Mouse (Mus musculus) kidney, postnatal 14 days (tissue): ENCODE measurements around the gene Rad9b.

Experiments used
- DNase-seq: peaks from one replicate; pipeline ENCODE4 v3.0.0; 2022; ENCODE audit warnings: mixed read lengths

The Rad9b gene

DNA sequence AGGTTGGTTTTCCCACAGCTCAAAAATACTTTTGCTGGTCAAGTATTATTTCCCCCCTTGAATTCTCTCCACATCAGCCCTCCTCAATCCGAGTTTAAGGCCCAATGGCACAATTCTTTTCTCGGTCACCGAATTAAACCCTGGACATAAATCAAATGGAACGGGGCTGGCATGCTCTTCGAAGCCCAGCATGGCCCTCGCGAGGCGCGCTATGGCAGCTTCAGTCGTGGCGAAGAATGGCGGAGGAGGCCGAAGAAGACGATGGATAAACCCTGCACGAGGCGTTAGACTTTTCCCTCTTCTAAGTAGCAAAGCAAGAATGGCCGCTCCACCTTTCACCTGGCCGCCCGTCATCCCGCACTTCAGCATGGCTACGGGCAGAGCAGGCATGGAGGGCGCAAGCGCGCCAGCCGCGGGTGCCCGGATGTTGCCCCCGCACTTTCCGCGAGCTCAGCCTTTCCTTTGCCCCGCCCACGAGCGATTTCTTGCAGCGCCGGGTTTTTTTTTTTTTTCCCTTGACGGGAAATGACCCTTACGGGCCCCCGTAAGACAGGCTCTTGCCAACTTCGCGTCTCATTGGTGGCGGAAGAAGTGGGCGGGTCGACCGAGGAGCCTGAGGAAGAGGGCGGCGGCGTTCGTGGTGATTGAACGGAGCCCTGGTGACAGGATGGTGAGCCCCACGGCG lies at the start of gene Rad9b, which contains the start of gene Vps29:
Gene Rad9b, minus strand, starts transcription at position 427 of the 685 bp plus-strand sequence.
Gene Vps29, plus strand, starts transcription at position 563 of the 685 bp plus-strand sequence.
- DNase-seq, result peak; percentile 99

DNA sequence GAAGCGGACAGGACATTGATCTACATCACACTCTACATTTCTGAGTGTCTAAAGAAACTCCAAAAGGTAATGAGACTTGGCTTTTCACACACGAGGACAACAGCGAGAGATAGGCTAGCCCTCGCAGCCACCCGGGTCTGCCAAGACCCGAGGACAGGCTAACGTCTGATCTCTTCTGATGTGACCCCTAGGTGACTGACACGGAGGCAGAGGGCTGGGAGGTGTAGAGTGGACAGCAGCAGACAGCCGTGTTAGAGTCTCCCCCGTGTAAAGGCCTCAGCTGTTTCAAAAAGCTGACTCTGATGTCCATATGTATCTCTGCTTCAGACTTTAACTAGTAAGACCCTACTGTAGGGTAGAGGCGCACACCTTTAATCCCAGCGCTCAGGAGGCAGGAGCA lies 49.3 kb upstream of the Rad9b start:
- DNase-seq, result no peak

DNA sequence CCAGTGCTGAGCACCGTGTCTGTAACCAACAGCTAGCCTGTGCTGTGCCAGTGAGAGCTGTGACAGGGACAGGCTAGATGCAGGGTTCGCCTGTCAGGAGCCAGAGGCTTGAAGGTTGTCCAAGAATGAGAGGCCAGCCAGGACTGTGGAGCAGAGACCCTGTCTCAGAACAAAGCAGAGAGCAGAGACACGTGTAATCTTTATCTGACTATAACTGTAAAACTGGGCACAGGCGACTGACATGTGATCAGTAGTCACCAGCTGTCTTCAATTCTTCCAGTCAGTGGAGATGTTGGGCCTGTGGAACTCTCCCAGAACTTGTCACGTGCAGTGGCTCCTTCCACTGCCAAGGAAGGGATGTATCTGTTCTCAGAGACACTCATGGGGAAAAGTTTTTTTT lies 48.7 kb upstream of the Rad9b start:
- no peak for DNase-seq

DNA sequence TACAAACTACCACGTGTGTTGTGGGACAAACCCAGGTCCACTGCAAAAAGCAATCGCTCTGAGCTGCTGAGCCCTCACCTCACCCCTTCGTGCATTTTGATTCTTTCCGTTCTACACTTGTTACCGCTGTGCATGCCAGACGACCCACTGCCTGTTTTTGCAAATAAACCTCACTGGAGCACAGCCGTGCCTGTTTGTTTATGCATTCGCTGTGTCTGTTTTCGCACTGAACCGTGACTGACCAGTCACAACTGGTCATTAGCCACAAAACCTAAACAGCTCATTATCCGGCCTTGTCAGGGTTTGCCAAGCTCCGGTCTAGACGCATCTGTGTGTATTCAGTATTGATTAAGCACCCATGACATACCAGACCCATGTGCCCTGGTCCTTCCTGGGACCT lies 48.1 kb upstream of the Rad9b start:
- no peak for DNase-seq

DNA sequence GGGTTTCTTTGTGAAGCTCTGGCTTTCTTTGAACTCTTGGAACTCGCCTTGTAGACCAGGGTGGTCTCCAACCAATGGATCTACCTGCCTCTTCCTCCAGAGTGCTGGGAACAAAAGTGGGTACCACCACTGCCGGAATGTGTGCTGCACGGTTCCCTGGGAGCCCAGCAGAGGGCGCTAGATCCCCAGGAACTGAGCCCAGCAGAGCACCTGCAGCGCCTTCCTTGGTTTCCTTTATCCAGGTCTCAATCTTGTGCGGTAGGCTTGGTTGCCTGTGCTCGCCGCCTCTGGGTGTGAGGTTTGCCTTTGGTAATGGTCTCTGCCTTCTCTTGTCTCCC lies 47.2 kb upstream of the Rad9b start:
- peak; percentile 79 for DNase-seq

DNA sequence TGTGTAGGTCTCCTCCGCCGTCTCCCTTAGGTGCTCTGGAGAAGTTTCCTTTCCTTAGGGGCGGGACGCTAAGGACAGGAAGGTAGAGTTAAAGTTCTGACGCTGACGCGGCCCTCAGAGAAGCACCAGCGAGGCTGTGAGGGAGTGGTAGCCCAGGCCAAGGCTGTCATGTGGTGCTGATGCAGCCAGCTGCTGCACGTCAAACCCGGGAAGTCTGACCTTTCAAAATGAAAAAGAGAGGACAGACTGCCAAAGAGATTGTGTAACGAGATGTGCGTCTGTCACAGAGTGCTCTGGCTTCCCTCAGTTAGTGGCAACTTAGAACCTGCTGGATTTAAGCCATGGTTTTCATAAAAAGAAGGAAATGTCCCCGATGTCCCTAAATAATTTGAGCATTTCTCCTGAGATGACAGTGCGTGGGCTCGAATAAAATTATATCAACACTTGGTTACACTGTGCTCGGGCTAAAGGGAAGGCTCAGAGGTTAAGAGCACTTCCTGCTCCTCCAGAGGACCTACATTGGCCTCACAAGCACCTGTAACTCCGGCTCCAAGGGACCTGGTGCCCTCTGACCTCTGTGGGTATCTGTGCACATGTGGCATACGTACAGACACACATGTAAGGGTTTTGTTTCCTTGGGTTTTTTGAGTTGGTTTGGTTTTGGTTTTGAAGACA lies 46.7 kb upstream of the Rad9b start:
- peak; percentile 85 for DNase-seq

DNA sequence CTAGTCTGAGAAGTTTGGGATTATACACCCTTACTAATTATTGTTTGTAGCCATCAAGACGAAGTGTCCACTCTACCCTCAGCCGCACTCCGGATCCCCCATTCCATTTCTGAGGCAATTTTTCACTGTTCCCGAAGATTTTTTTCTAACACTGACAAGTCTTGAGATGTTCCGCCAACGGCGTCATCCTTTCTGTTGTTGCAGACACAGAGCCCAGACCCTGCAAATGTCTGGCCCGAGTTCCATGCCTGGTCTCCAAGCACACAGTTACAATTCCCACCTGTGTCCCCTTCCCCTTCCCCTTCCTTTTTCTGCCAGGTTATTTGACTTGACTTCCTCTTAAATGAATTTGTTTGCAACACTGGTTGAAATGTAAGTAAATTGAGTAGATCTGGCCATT lies 45.8 kb upstream of the Rad9b start:
- no peak for DNase-seq

DNA sequence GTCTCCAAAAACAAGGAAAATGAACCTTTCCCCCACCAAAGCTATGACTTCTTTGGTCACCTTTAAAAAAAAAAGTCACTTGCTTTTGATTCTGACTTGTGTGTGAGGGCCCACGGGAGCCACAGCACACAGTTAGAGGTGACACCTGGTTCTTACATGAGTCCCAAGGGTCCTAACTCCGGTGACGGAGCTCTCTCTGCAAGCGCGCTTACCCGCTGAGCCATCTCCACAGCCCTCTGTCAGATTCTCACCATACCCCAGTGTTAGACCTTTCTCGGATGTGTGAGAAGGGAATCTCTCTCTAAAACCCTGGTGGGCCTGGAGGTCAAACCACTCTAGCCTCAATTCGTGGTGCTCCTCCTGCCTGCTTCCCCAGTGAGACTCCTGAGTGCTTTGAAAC lies 43.5 kb upstream of the Rad9b start:
- DNase-seq, result no peak

DNA sequence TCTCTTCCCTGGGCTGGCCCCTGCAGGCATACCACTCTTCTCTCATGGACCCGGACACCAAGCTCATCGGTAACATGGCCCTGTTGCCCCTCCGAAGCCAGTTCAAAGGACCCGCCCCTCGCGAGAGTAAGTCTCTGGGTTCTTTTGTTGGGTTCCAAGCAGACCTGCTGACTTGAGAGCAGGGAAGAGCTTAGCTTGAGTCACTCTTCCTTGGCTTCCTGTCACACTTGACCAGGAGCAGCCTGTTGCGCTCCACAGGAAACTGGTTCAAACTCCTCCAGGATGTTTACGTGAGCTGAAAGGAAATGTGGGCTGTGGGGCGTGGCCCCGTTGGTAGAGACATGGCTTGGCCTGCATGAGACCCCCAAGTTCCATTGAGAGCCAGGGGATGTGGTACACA lies 42.8 kb upstream of the Rad9b start:
- DNase-seq, result peak; percentile 81

DNA sequence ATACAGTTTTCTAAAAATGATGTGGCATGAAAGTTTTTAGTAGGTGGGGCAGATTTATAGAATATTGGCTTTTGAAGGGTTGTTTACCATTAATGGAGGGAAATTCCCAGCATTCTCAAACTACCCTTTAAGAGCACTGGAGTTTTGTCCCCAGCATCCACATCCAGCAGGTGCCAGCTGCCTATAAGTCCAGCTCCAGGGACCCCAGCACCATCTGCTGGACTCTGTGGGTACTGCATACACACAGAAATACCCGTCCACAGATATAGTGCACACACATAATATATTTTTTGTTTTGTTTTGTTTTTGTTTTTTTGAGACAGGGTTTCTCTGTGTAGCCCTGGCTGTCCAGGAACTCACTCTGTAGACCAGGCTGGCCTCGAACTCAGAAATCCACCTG lies 39.9 kb upstream of the Rad9b start:
- DNase-seq, result peak; percentile 85

DNA sequence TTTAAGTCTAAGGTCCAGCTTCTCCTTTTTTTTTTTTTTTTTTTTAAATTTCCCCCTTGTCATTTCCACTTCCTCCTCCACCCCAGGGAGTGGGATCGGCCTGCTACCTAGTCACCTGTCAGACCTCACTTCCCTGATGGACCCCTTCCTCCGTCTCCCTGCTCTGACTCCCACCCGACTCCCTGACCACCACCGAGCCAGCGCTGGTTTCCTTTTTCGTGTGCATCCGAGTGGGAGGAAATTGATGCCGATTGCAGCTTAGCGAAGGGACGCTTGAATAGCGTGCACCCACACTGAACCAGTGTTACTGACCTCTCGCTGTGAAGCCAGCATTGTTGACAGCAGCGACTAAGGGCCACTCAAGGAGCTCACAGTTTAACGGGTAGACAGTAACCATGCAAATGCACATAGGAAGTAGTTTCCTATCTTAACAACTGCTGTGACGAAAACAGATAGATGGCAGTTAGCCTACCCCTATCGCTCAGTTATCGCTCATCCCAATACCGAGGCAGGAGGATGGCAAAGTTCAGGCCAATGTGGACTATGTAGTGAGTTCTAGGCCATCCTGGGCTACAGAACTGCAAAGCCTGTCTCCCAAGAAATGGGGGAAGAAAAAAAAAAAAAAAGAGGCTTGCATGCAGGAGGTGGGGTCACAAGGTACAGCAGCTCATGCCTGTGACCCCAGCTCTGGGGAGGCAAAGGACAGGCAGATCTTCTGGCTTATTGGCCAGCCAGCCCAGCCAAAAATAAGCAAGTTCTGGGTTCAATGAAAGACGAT lies 38.4 kb upstream of the Rad9b start:
- DNase-seq, result peak; percentile 45

DNA sequence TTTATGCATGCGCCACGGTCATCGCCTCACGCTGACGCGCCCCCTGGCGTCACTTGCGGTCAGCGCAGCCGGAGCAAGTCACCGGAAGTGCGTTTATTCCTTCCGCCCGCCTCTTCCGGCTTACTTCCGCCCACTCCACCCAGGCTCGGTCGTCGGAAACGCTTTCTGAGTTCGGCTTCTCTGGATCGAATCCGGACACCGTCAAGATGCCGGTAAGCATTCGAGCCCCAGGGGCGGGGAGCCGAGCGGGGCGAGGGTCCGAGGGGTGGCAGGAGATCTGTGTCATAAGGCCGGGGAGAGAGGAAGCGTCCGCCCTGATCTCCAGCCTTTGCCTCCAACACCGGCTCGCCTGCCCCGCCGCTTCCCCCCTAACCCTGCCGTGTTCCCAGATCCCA lies 37.8 kb upstream of the Rad9b start, which contains the start of gene Arpc3:
Gene Arpc3, plus strand, starts transcription at position 93 of the 395 bp plus-strand sequence.
- DNase-seq, result peak; percentile 95

DNA sequence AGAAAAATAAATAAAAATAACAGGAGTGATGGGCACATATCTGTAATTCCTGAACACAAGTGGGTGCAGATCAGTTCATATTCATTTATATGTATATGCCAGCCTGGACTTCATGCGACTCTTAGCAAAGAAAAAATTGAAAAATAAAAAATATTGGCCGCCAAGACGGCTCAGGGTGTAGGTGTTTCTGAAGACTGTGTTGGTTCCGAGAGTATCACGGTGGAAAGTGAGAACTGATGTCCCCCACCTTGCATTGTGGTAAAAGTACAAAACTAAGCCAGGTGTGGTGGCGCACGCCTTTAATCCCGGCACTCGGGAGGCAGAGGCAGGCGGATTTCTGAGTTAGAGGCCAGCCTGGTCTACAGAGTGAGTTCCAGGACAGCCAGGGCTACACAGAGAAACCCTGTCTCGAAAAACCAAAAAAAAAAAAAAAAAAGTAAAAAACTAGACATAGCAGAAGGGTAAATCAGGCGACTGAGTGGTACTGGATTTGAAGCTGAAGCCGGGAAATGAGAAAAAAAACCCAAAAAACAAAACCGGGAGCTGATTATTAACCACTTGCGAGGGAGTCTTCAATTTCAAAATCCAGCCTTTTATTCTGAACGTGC lies 37.2 kb upstream of the Rad9b start:
- DNase-seq, result no peak

DNA sequence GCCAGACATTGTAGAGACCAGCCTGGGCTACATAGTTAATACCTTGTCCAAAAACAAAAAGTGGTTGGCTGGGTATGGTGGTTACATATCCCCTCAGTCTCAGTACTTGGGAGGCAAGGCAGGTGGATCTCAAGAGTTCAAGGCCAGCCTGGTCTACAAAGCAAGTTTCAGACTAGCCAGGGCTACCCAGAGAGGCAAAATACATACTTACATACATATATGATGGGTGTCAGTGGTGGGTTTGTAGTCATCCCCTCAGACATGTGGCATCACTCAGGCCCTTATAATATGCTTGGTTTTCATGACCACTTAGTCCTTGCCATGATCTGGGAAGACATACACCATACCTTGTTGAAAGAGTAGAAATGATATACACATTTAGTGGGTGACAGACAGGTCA lies 36.6 kb upstream of the Rad9b start:
- DNase-seq, result no peak

DNA sequence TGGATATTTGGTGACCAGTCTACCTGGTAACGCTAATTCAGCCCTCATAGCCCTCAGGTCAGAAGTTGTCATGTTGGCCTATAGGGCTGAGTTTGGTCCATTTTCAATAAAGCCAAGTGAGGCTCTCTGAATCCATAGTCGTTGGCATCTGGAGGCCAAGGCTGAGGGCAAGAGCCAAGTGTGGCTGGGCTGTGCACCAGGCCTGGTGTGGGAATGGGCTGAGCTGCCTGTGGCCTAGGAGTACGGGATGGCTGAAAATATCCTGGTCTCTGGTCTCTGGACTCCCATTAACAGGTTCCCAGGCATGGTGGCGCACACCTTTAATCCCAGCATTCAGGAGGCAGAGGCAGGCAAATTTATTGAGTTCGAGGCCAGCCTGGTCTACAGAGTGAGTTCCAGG lies 36.0 kb upstream of the Rad9b start:
- no peak for DNase-seq

DNA sequence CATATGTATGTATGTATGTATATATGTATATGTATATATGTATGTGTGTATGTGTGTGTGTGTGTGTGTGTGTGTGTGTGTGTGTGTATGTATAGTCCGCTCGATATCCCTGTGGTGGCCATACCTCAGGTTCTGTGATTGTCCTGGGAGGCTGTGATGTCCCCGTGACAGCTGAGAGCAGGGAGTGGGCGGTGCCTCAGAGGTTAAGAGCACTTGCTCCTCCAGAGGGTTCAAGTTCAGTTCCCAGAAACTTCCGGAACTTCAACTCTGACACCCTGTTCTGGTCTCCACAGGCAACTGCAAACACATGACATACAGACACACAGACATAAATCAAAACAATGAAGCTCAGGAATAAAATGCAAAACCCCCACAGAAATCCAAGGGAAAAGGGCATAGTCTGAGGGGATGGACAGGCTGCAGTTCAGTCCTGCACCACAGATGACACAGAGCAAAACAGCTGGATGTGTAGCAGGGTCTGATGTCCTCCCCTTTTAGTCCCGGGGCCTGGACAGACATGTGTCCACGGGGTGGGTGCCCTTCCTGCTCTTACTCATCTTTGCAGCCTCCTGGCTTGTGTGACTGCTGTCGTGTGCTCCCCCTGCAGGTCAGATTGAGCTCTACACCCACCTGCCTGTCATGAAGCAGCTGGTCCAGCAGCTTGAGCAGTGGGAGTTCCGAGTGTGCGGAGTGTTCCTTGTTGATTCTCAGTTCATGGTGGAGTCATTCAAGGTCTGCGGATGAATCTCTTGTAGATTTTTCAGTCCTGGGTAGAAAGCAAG lies 25.5 kb upstream of the Rad9b start:
- peak; percentile 77 for DNase-seq

DNA sequence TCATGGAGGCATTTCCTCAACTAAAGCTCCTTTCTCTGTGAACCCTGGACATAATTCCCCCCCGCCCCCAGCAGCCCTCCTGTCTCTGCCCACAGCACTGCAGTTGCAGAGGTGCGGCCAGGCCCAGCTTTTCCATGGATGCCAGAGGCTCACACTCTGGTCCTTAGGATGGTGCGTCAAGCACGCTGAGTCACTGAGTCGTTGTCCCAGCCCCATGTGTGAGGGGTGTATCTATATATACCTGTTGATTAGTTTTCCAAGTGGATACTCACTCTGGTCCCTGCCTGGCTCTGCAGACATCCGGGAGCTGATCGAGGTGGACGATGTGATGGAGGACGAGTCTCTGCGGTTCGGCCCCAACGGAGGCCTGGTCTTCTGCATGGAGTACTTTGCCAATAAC lies 24.1 kb upstream of the Rad9b start:
- DNase-seq, result no peak

DNA sequence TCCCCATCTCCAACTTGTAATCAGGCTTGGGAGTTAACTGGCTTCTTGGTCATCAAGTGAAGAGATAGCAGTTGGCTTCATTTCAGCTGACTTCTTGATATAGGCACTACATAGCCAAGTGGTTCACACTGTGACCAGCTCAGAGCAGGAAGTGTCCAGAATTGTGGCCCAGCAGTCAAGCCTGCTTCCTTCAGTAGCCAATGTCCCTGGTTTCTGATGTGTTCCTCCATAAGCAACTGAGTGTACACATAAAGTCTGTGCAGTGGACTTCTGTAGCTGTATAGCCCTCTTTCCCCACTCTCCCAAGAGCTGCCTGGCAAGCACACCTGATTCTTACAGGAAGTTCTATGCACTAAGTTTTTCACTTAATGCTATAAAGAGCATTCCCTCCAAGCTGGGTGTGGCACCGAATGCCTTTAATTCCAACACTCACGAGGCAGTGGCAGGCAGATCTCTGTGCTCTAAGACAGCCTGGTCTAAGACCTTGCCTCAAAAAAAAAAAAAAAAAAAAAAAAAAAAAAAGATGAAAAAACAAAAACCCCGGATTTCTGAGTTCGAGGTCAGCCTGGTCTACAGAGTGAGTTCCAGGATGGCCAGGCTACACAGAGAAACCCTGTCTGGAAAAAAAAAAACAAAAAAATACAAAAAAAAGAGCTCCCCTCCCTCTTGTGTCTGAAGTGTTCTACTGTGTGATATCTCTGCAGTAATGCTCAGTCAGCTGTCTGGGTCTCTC lies 23.2 kb upstream of the Rad9b start:
- DNase-seq, result no peak

DNA sequence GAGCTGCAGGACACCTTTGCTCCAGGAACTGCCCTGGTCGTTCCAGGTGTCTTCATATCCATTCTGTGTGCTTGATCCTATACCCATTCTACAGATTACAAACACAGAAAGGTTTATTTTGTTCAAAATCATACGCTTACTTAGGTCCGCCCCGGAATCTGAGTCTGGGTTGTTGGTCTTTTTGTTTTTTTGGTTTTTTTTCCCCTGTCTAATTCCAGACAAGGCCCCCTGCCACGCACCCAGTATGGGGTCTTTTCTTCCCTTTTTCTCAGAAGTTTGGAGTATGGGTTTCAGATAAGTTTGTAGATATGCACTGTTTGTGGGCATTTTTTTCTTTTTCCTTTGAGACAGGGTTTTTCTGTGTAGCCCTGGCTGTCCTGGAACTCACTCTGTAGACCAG lies 18.8 kb upstream of the Rad9b start:
- DNase-seq, result no peak

DNA sequence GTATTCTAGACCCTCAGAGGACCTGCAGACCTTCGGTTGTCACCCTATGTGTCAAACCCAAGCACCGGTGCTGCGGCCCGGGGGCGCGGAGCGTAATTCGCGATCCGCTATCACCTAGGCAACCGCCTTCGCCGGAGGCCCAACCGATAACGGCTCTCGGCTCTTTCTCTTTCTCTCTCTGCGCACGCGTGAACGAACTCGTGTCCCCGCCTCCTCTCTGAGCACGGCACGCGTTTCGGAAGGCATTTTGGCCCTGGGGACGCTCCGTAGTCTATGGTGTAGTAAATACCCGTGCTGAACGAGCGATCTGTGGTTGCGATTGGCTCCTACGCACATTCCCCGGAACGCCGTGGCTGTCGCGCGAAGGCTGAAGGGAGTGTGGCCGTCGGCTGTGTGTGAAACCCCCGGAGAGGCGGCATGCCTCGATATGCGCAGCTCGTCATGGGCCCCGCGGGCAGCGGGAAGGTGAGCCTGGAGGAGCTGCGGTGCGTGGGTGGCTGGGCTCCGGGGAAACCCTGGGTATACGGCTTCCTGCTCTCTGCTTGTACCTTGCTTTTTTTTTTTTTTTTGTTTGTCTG lies 18.2 kb upstream of the Rad9b start, which contains the start of gene Fam216a:
Gene Fam216a, minus strand, starts transcription at position 173 of the 578 bp plus-strand sequence.
- peak; percentile 99 for DNase-seq

DNA sequence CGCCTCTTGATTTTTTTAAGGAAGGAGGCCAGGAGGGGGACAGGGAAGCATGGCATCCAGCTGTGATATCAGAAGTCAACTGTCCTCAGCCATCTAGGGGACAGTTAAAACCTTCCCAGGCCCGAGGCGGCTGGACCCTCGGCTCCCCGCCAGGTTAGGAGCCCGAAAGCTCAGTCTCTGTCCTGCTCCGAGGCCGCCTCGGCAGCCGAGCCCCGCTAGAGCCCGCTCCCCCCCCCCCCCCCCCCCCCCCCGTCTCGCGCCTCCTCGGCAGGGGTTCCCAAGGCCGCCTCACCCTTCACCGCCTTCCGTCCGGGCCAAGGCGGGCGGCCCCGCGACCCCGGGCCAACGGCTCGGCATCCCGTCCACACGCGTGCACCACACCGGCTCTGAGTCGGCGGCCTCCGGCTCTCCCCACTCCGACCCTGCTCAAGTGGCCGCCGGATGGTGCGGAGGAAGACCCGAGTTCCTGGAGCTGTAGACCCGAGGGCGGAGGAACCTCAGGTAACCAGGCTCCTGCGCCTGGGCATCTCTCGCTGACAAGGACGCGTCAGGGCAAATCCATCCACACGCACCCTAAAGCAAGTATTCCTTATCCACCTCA lies 17.7 kb upstream of the Rad9b start, which contains the start of gene Gpn3:
Gene Gpn3, plus strand, starts transcription at position 286 of the 601 bp plus-strand sequence.
- DNase-seq, result no peak
